Mouse (Mus musculus) gastrocnemius, postnatal 36 days (tissue): Measurements from ENCODE around the gene Acpp. TPM values are rescaled to one million over a fixed set of nuclear protein-coding genes. Genes with fewer than 3 reads are reported as not detected.
"Not testable (repeated sequence)": the region's sequence is repeated elsewhere in the genome, so short reads cannot be mapped to it uniquely, and the experiment has no call there.

Source experiments
- DNase-seq, 2 experiments: peaks; one replicate each; pipeline ENCODE4 v3.0.0; 2022
- intact Hi-C: fragments of 180-260 bp; cut with DNase I; formaldehyde crosslinking; loops from one replicate; pipeline ENCODE4 v1.15.1; 2025
- long read RNA-seq, 2 experiments: library from polyadenylated mRNA; stranded (forward); transcript quantifications; one replicate each; pipeline ENCODE4 v2.0.0; 2021
- total RNA-seq, 2 experiments: library from RNA; stranded (reverse); gene quantifications; 2 replicates each; pipeline ENCODE4 v1.2.3; 2021

Gene Acpp
- under 1 TPM in 1 of 2 experiments, not detected in 1; 0.38 TPM for total RNA-seq
- long read RNA-seq, experiment 1, partial matches to known transcripts = 0 of 1 reads
- long read RNA-seq, experiment 1, other reads (novel, unspliced or antisense) = 1 of 1 reads
- long read RNA-seq, experiment 2 = 0 reads

- DNase-seq = no peak
- intact Hi-C loops = no loop called here
These were observed at the start of gene Acpp for GRCm38 (mm10) chr9:104337183-104337931. Gene Acpp (minus strand): TSS chr9:104337748.

- DNase-seq = no peak
- intact Hi-C loops = no loop called here
These were observed 45.1 kb upstream of the Acpp start for GRCm38 (mm10) chr9:104382571-104383170.

DNA sequence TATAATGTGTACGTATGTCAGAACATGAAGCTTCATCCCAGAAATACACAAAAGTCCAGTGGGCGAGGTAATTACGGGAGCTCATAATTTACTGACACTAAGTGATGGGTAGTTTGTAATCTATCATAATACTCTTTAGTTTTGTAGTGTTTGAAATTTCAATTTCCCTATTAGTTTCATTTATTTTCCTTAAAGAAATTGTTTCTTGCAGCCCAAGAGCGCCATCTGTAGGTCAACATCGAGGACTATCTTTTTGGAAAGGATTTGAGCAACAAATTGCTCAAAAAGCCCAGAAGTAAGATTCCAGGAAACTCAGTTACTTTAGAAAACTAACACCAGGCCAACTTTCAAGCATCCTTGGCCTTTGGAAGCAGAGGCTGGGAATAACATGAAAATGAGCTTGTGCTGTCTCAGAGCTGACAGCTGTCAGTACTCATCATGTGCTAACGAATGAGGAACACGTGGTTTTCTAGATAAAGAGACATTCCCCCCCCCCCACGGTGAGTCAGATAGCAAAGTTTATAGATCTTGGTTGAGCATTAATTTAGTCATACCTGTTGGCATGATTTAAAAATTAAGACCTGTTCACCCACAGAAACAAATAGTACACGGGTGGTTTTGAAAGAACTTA lies 42.1 kb upstream of the Acpp start:
- no peak for DNase-seq
- intact Hi-C loops = no loop called here

DNA sequence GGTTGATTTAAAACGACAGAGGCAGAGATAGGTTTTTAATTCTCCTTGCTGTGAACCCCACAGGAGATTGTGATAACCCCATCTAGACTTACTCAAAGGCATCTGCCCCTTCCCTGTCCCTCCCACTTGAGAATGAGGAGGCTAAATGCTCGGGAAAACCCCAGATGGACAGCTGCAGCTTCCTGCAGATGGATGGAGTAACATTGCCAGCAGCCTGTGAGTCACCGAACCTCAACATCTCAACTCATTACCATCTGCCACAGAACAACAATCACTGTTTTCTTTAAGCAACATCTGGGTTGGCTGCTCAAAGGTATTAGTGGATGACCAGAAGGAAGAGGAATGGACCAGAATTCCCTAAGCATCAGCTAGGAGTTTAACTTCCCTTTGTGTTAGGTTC lies 38.0 kb upstream of the Acpp start:
- no peak for DNase-seq
- intact Hi-C loops = loop anchor here (2.0 kb wide), 1 partner anchor 99 kb away; no protein-coding TSS in a partner anchor

DNA sequence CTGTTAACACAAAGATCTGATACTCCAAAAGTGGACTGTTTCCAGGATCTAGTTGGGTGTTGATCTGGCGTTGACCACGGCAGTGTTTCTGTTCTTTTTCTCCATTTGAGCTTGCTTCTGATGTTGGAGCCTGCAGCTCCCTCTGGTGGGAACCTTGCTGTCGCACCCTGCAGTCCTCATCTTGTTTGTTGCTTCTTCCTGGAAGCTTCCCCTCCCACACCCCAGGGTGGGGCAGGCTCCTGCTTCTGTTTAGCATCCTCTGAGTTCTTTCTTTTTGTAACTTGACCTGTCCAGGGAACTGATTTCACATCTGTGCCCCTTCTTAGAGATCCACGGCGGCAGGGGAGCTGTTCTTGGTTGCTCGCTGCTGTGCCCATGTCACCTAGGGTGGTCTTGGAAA lies 35.7 kb upstream of the Acpp start:
- intact Hi-C loops = no loop called here
- peak in 1 of 2 experiments; percentile 17 for DNase-seq

DNA sequence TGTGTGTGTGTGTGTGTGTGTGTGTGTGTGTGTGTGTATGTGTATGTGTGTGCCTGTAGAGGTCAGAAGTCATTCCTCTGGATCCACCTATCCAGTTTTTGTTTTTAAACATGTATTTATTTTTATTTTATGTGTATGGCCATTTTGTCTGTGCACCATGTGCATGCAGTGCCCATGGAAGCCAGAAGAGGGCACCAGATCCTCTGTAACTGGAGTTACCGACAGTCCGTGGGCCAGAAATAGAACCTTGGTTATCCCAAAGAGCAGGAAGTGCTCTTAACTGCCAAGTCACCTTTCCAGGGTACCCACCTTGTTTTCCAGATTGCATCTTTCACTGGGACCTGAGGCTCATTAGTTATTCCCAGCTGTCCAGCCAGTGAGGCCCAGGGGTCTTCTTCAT lies 29.4 kb upstream of the Acpp start:
- no peak for DNase-seq
- intact Hi-C loops = no loop called here

- DNase-seq, intact Hi-C loops: not testable (repeated sequence)
These were observed 24.4 kb upstream of the Acpp start for GRCm38 (mm10) chr9:104361951-104362350.

GRCm38 (mm10) chr9:104361073-104361891 lies 23.7 kb upstream of the Acpp start:
- DNase-seq = no peak
- intact Hi-C loops = no loop called here

GRCm38 (mm10) chr9:104360389-104360788 lies 22.8 kb upstream of the Acpp start:
- no peak for DNase-seq
- intact Hi-C loops = no loop called here

DNA sequence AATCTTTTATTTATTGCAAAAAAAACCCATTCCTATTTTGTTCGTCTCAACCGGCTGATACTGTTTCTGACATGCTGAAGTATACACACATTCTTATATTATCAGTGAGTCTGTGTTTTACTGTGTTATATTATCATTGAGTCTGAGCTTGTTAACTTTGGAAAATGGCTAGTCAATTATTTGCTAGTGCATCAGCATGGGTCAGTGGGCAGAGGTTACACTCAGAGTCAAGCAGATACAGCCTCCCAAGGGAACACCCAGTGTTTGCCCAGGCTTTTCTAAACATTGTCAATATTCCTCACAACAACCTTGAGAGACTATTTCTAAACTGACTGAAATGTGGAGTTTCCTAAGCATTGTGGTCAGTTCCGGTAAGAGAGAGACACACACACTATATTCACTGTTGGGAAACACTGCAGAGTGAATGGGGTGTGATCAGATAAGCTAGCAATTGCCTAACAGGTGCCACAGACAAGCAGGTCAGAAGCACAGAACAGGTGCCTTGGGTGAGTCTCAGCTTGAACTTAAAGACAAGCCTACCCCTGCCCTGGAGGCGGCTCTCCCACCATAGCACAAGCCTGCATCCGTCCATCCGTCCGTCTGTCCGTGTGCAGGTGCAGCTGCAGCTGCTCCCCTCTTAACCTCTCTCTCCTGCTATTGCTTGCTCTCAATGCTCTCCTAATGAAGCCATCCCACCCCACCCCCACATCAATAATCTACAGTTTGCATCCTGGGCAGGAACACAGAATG lies 18.1 kb upstream of the Acpp start:
- DNase-seq = no peak
- intact Hi-C loops = no loop called here

- intact Hi-C loops = no loop called here
- no peak for DNase-seq
These were observed 6.6 kb upstream of the Acpp start for GRCm38 (mm10) chr9:104344136-104344535.

- intact Hi-C loops = no loop called here
These were observed 1.9 kb upstream of the Acpp start for GRCm38 (mm10) chr9:104339483-104339882.

GRCm38 (mm10) chr9:104338489-104339427 lies 1.2 kb upstream of the Acpp start:
- intact Hi-C loops = no loop called here
- DNase-seq = no peak

More at GRCm38 (mm10) chr9:104339483-104339882, 1.9 kb upstream of the Acpp start:
- no peak for DNase-seq

GRCm38 (mm10) chr9:104331301-104331700 lies 6.2 kb downstream of the Acpp start:
- intact Hi-C loops = no loop called here
- no peak for DNase-seq

- intact Hi-C loops = no loop called here
- no peak for DNase-seq
These were observed 8.9 kb downstream of the Acpp start for GRCm38 (mm10) chr9:104328655-104329054.

DNA sequence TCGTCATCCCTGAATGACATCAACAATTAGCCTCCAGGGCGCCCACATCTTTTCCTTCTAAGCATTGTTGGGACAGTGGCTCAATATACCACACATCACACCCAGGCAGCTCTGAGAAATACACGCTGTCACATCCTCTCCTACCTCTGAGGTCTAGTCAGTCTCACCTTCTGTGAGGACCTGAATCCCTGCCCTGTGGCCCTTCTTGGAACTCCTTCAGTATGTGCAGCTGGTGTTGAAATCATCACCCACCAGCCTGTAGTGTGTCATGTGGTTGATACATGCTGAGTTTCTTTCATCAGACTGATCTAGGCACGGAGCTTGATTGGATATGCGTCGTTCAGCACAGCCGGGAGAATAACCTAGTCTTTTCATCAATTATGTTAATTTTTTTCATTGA lies 16.0 kb downstream of the Acpp start:
- intact Hi-C loops = no loop called here
- no peak for DNase-seq

DNA sequence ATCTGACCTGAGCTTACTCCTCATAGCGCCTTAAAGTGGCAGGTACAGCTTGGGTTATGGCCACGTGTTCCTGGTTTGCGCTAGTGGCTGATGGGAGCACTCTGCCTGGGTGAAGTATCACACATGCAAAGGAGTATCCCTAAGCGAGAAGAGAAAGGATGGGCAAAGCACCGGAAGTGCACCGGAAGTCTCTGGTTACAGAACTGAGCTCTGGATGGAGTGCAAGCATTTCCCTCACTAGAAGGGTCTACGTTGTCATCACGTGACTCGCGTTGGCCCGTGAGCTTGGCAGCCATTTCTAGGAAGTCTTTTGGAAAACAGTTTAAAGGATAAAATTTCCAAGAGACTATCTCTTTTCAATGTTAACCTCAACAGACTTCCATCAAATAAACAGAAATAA lies 21.2 kb downstream of the Acpp start:
- intact Hi-C loops = no loop called here
- no peak for DNase-seq

DNA sequence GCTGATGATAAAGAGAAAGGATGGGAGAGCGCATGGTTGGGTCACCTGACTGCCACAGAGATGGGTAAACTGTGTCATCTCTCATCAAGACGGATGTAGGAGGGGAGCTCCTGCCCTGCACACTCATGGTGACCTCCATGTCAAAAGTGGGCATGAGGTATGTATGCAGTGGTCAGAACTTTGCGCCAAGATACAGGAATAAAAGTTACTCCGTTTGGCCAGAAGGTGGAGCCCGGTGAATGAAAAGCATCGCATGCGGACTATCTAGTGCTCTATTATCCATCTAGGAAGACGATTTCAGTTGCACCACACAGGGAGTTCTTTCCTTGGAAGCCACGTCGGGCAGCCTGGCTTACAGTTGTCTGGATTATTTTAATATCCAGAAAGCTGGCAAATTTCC lies 22.0 kb downstream of the Acpp start:
- no peak for DNase-seq
- intact Hi-C loops = no loop called here

DNA sequence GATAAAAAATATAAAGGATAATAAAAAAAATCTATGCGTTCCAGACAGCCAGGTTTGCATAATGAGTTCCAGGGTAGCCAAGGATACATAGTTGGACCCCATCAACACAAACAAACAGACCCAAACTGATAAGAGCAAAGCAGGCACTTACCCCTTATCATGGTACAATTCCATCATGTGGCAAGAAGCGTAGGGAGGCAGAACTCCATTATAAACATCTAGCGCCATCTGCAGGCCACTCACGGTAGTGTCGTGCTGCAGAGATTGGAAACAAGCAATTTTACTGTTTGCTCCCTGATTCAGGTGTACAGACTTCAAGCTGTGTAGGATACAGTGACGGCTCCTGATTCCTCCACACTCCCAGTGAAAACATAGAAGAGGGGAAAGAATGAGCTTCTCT lies 30.8 kb downstream of the Acpp start:
- intact Hi-C loops = loop anchor here (1.0 kb wide), 1 partner anchor 29 kb away; no protein-coding TSS in a partner anchor
- peak; percentile 62 to 68 for DNase-seq
